Mouse (Mus musculus): ENCODE measurements around the gene Arid4b. TPM values are rescaled to one million over a fixed set of nuclear protein-coding genes. Genes with fewer than 3 reads are reported as not detected.

The Arid4b gene
- 144 TPM for total RNA-seq (2023)

DNA sequence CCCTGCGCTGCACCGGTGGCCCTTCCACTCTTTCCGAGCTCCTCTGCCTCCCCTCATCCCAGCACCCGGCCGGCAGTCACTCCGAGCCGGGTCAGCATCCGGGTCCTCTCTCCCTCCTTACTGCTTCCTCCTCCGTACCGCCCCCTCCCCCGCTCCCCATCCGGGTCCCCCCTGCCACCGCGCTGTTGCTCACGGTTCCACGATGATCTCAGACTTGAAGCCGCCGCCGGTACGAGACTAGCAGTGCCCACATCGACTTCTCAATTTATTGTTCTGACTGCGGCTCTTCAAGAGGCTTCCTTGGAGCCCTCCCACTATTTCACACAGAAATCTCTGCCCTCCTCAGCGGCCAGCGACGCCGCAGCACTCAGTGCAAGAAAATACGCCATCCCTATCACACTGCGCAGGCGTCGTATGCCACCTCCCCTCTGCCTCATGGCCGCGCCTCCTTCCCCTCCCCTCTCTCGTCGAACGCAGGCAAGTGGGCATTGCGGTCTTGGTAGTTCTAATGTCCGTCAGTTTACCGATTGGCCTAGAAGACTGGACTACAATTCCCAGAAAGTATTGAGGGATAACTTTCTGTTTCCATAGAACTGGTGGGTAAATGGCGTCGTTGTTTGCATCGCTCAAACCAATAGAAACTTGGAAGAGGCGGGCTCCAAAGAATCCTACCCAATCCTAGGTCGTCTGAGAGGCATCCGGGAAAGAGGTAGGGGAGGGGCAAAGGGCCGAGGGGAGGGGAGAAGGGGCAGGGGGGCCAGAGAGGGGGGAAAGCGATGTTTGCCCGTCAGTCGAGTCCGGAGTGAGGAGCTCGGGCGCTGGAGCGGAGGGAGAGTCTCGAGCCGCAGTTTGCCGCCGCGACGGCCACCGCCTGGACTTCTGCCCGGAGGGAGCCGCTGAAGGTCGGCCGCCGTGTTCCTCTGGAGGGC lies at the start of gene Arid4b, which contains the start of gene Ggps1:
Gene Arid4b, plus strand, starts transcription at position 220 of the 929 bp plus-strand sequence.
Gene Ggps1, minus strand, starts transcription at position 476 of the 929 bp plus-strand sequence.

DNA sequence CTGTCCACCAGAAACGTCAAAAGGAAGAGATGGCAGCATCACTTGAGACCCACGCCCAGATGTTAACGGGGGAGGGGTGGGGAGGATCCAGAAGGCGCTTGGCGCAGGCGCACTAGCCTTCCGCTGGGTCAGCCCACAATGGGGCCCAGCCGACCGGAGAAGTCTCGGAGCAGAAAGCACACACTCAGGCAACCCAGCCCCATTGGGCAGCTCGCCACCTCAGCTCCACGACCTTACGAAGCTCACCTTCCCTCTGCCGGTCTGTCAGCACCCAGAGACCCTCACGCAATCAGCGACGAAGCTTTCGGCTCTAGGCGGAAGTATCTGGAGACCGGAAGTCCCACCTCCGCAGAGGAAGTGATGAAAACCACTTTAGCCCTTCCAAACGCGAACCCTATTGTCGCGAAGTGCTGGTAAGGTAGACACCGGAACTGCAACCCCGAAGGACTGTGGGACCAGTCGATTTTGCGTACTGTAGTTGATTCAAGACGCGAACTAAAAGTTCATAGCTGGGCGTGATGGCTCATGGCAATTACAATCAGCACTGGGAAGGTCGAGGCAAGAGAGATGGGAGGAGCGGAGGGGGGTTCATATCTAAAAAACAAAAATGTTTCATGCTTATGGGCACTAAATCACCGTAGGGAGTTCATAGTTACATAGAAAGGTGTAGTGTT lies 23.6 kb upstream of the Arid4b start, which contains the start of gene Tbce:
Gene Tbce, minus strand, starts transcription at position 347 of the 674 bp plus-strand sequence.

Other genes with a start within 250 kb of the Arid4b start
- 22.7 TPM for gene B3galnt2, start 108.8 kb upstream of the Arid4b start, total RNA-seq (2023)
- 94.6 TPM for gene Tbce, start 23.6 kb upstream of the Arid4b start, total RNA-seq (2023)
- 78.1 TPM for gene Ggps1, start 256 bp downstream of the Arid4b start, total RNA-seq (2023)